Mouse (Mus musculus) kidney, embryonic 16.5 days (tissue): ENCODE measurements around the gene Nid2. TPM values are rescaled to one million over a fixed set of nuclear protein-coding genes. Genes with fewer than 3 reads are reported as not detected.
A peak's percentile ranks its signal among the peaks of the same experiment; 100 is the strongest.

Source experiments
- ATAC-seq: fragments of 200-750 bp; cut with Nextera tagmentation; 2 replicates; pipeline ENCODE4 v1.8.0; 2017; ENCODE audit warnings: moderate TSS enrichment; ENCODE audit not compliant: low FRiP score, low TSS enrichment
- H3K27ac ChIP-seq: fragments of 300-500 bp; sonication (generic); 2 replicates; pipeline ENCODE4 v1.5.1; 2014; ENCODE audit warnings: low read length
- H3K27me3 ChIP-seq: fragments of 300-500 bp; sonication (generic); 2 replicates; pipeline ENCODE4 v1.6.1; 2014; ENCODE audit warnings: low read length, control low read depth, mixed read lengths; ENCODE audit not compliant: insufficient read depth
- H3K36me3 ChIP-seq: fragments of 300-500 bp; sonication (generic); 2 replicates; pipeline ENCODE4 v1.6.1; 2014; ENCODE audit warnings: low read length, control low read depth, mixed read lengths; ENCODE audit not compliant: insufficient read depth
- H3K4me1 ChIP-seq: fragments of 300-500 bp; sonication (generic); 2 replicates; pipeline ENCODE4 v1.6.1; 2014; ENCODE audit warnings: low read length, control low read depth, mixed read lengths; ENCODE audit not compliant: insufficient read depth
- H3K4me2 ChIP-seq: fragments of 300-500 bp; sonication (generic); replicated peaks from 2 replicates; pipeline ENCODE4 v1.6.1; 2014; ENCODE audit warnings: low read depth, low read length
- H3K4me3 ChIP-seq: fragments of 300-500 bp; sonication (generic); 2 replicates; pipeline ENCODE4 v1.5.1; 2014; ENCODE audit warnings: mild to moderate bottlenecking, low read length
- H3K9ac ChIP-seq: fragments of 300-500 bp; sonication (generic); replicated peaks from 2 replicates; pipeline ENCODE4 v1.6.1; 2014; ENCODE audit warnings: low read length
- H3K9me3 ChIP-seq: fragments of 300-500 bp; sonication (generic); 2 replicates; pipeline ENCODE4 v1.6.1; 2016; ENCODE audit warnings: low read length, control low read depth
- WGBS: fragments of 180-500 bp; shearing (Covaris S2); extraction: QIAGEN DNeasy Blood & Tissue Kit; methylation state at CpG from one replicate; pipeline ENCODE4 v1.1.7; 2014; 5-methylcytosine and 5-hydroxymethylcytosine counted together
- polyA plus RNA-seq: library from polyadenylated mRNA; unstranded; fragments of >200 nt; fragmentation: Nextera tagmentation; extraction: Ambion mirVana; gene quantifications from 2 replicates; pipeline ENCODE4 v1.2.1, GENCODE M21; 2015

Gene Nid2
- polyA plus RNA-seq, 1 experiment from 2014 or later: 147 TPM

DNA sequence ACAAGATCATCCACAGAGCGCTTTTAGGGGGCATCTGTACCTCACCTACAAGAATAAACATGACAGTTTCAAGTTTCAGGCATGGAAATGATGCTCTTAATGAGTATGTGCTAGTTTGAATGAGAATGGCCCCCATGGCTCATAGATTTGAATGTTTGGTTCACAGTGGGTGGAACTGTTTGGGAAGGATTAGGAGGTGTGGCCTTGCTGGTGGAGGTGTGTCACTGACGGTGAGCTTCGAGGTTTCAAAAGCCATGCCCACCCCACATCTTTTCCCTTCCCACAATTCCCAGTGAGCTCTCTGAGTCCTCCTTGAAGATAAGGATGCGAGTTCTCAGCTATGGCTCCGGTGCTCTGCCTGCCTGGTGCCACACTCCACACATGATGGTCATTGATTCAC is 70.6 kb downstream of the Nid2 start:
- no peak for ATAC-seq
- peaks cover 9% of the 10 kb centered on the region for H3K4me1 ChIP-seq
- no peak overlapping the region for H3K4me2 ChIP-seq
- H3K36me3 ChIP-seq: peaks cover 28% of the 10 kb centered on the region
- H3K9me3 ChIP-seq: no peaks in the 10 kb centered on the region
- no peaks in the 10 kb centered on the region for H3K27me3 ChIP-seq
- no peak overlapping the region for H3K4me3 ChIP-seq
- H3K9ac ChIP-seq: no peak overlapping the region
- no peak overlapping the region for H3K27ac ChIP-seq
- 97% methylated on average over 5 of the region's 5 CpGs for WGBS

DNA sequence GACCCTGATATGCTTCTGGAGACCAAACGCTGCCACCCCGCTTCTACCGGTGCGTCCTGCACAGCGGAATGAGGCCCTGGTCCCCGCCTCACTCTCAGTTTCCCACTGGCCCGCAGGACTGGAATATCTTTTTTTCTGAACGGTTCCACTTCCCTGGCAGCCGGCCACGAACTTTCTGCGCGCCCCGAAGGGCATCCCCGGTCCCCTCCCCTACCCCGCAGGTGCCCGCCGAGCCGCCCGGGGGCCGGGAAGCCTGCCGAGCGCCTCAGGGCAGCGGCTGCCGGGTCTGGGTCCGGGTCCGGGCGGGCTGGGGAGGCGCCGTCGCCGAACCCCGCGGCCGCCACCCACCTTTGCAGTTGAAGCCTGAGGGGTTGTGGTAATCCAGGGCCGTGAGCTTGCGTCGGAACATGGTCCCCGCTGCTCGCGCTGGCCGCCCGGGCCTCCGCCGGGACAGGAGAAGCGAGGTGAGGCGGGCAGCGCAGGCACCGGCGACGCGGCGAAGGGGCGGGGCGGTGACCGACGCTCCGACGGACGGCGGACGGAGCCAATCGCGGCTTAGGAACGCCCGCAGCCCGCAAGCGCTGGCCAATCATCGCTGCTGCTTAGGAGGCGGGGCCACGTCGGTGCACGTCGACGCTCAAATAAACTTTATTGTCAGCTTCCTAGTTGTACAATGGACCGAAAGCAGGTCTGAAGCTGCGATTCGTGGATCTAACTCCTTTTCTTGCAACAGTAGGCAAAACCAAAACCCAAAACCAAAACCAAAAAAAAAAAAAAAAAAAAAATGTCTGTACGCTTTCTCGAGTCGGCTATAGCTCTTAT is 72.5 kb downstream of the Nid2 start, which contains the start of gene Rtraf:
Gene Rtraf (minus strand): TSS at position 504 of the 822 bp plus-strand sequence.
- peak within 1 kb of the TSS; percentile 88 for H3K4me2 ChIP-seq
- H3K9ac ChIP-seq: peak within 1 kb of the TSS; percentile 95
- peak within 1 kb of the TSS; percentile 99 for H3K4me3 ChIP-seq
- WGBS: under 1% methylated on average over 66 of the region's 80 CpGs
- no peaks in the 10 kb centered on the region for H3K27me3 ChIP-seq
- H3K27ac ChIP-seq: peak within 1 kb of the TSS; percentile 80
- peak; percentile 100 for ATAC-seq
- peaks cover 9% of the 10 kb centered on the region for H3K4me1 ChIP-seq
- H3K36me3 ChIP-seq: peaks cover 25% of the 10 kb centered on the region
- no peaks in the 10 kb centered on the region for H3K9me3 ChIP-seq

DNA sequence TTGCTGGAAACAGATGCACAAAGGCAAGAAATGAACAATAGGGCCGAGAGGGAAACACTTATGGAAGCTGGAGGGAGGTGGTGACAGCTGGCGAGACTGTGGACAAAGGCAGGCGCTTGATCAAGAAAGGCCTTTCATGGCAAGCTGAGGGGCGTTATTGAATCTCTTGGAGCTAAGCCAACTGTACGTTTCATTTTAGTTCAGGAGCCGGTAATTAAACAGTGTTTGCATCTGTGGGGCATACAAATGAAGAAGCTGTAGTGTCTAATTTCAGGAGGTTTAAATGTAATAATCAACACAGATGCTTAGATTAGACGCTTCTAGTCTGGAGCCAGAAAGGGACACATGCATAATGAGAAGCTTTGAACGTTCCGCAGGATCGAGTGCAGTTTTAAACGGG is 74.4 kb downstream of the Nid2 start:
- 74% methylated on average over 11 of the region's 11 CpGs for WGBS
- Histone ChIP-seq H3K9ac (no peak overlapping the region), H3K4me3 (no peak overlapping the region), H3K9me3 (no peaks in the 10 kb centered on the region), H3K27me3 (no peaks in the 10 kb centered on the region), H3K4me2 (no peak overlapping the region), H3K4me1 (peaks cover 9% of the 10 kb centered on the region), H3K36me3 (peaks cover 10% of the 10 kb centered on the region), H3K27ac (no peak overlapping the region)
- ATAC-seq: no peak

DNA sequence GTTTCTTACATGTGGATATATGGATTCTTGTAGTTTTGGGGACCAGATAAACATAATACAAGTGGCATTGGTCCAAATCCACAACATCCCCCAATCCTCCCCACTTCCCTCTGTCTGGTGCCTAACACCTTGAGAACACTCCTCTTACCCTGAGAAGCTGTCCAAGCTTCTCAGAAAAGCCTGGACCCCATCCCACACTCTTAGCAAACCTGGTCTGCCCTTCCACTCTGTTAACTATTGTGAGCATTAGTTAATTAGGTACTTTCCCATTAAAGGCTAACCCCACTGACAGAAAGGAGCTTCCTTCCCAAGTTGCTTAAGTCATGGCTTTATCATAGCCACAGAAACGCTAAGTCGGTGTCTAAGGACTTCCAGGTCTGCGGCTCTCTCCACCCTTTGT is 85.2 kb downstream of the Nid2 start:
- no peaks in the 10 kb centered on the region for H3K36me3 ChIP-seq
- no peak overlapping the region for H3K4me3 ChIP-seq
- H3K4me2 ChIP-seq: no peak overlapping the region
- peak; percentile 66; the same call in 1 of the 2 replicates for ATAC-seq
- no peak overlapping the region for H3K27ac ChIP-seq
- H3K9ac ChIP-seq: no peak overlapping the region
- WGBS: 77% methylated on average over 3 of the region's 3 CpGs
- H3K27me3 ChIP-seq: no peaks in the 10 kb centered on the region
- H3K9me3 ChIP-seq: no peaks in the 10 kb centered on the region
- H3K4me1 ChIP-seq: 0 out of 2 replicates have a peak, but pooled peaks cover 2% of the 10 kb centered on the region

DNA sequence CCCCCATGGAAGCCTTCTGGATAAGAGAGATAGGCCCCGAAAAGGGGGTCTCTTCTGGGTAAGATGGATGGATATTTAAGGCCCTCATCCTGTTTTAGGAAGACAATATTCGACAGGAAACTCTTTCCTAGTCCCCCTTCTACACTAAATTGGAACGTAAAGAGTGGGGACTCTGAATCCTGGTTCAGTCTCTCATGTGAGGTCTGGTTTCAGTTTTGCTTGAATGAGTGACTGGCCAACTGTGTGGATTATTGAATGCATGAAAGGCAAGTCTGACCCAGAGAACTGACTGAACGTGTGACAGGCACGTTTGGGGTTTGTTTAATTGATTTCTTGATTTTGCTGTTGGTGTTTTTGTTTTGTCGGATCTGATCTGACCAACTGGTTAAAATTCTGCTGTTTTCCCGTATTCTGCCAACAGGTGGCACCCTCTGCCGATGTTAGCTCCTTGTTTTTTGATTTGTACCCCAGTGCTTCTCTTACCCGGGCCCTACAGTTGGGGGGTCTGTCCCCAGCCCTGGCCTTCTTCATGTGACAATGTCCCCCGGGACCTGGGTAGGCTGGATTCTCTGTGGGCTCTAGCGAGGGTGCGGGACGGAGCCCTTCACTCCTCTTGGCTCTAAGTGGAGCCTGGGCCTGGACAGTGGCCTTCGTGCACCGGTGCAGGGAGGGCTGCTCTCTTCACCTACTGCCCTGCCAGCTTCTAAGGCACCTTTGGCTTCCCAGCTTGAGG is 88.7 kb downstream of the Nid2 start:
- peak overlapping the region; percentile 53 for H3K9ac ChIP-seq
- H3K4me3 ChIP-seq: peak overlapping the region; percentile 36
- no peaks in the 10 kb centered on the region for H3K36me3 ChIP-seq
- 24% methylated on average over 15 of the region's 15 CpGs for WGBS
- H3K9me3 ChIP-seq: no peaks in the 10 kb centered on the region
- no peaks in the 10 kb centered on the region for H3K27me3 ChIP-seq
- ATAC-seq: peak; percentile 73
- H3K4me2 ChIP-seq: peak overlapping the region; percentile 50
- 0 out of 2 replicates have a peak, but pooled peaks cover 2% of the 10 kb centered on the region for H3K4me1 ChIP-seq
- no peak overlapping the region for H3K27ac ChIP-seq

DNA sequence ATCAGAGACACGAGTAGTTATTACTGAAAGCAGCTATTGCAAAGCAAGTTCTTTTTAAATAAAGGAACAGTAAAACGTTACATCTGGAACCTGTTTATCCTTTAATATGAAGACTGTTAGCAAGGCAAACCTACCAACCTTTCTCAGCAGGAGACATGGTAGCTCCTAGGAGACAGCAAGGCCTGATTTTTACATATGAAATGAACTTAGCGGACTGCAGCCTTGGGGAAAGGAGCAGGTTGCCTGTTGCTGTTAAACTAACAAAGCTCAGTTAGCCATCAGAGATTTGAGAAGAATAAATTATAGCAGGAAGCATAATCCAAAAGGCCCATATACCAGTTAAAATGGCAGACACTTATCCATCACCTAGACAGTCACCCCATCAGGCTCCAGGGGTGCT is 102.4 kb downstream of the Nid2 start:
- H3K4me1 ChIP-seq: no peaks in the 10 kb centered on the region
- no peak for ATAC-seq
- peaks cover 3% of the 10 kb centered on the region; the same call in 1 of the 2 replicates for H3K9me3 ChIP-seq
- H3K36me3 ChIP-seq: no peaks in the 10 kb centered on the region
- WGBS: 58% methylated on average over 3 of the region's 3 CpGs
- H3K27me3 ChIP-seq: no peaks in the 10 kb centered on the region
- no peak overlapping the region for H3K4me3 ChIP-seq
- H3K27ac ChIP-seq: no peak overlapping the region
- no peak overlapping the region for H3K9ac ChIP-seq
- no peak overlapping the region for H3K4me2 ChIP-seq

DNA sequence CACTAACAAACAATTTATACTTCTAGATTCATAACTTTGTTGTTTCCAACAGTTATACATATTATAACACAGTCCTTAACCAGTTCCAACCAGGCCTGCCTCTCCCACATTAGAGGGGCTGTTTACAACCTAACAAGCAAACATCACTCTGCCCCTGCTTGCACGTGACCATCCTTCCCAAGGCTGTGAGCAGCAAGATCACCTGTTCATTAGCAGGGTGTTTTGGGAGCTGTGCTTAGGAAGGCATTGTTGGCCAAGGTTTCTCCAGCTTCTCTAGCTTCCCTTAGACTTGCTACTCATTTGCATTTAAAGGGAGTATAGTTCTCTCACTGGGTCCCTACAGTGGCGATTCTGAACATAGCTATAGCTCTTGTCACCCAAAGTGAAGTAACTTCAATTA is 107.2 kb downstream of the Nid2 start:
- no peak overlapping the region for H3K27ac ChIP-seq
- H3K36me3 ChIP-seq: no peaks in the 10 kb centered on the region
- peaks cover 2% of the 10 kb centered on the region; the same call in 1 of the 2 replicates for H3K4me1 ChIP-seq
- no peak overlapping the region for H3K4me3 ChIP-seq
- ATAC-seq: no peak
- 76% methylated on average over 2 of the region's 2 CpGs for whole genome bisulfite sequencing
- H3K9me3 ChIP-seq: peaks cover 3% of the 10 kb centered on the region; the same call in 1 of the 2 replicates
- no peaks in the 10 kb centered on the region for H3K27me3 ChIP-seq
- no peak overlapping the region for H3K9ac ChIP-seq
- H3K4me2 ChIP-seq: no peak overlapping the region

DNA sequence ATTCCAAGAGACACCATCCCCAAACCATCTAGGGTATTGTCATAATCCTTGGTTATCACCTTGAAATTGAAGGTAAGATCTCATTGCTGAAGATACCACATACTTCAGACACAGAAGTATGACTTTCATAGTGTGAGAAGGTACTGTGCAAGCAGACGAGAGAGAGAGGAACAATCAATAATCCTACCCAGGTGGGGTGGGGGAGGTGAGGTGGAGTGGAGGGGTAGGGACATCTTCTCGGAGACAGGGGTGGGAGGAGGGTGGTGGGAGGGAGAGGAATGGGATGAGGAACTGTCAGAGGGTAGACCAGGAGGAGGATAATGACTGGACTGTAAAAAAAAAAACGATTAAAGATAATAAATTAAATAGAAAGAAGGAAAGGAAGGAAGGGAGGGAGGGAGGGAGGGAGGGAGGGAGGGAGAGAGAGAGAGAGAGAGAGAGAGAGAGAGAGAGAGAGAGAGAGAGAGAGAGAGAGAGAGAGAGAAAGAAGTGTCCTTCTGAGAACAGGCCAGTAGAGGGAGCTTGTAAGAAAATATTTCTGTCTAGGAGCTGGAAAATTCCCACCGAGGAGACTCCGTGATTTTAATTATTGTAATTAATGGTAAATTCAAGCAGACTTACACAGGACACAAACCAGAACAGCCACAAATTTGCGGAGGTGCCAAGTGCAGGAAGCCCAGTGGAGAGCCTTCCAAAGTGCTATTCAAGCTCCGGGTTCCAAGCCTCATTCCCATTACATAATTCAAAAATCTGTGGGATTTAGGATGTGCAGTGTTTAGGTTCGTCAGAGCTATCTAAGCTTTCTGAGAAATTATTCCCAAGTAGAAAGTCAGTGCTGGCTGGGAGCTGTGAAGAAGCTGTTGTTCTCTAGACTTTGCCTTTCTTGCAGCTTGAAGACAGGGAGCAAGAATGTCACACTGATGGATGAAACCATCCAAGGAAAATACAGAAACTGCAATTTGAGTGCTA is 108.0 kb downstream of the Nid2 start:
- Histone ChIP-seq H3K27me3 (no peaks in the 10 kb centered on the region), H3K27ac (no peak overlapping the region), H3K9ac (no peak overlapping the region), H3K4me1 (peaks cover 2% of the 10 kb centered on the region; the same call in 1 of the 2 replicates), H3K9me3 (peaks cover 3% of the 10 kb centered on the region; the same call in 1 of the 2 replicates), H3K4me2 (peak overlapping the region; percentile 27; the same call in 1 of the 2 replicates), H3K4me3 (no peak overlapping the region), H3K36me3 (no peaks in the 10 kb centered on the region)
- no peak for ATAC-seq
- 44% methylated on average over 7 of the region's 8 CpGs for WGBS

DNA sequence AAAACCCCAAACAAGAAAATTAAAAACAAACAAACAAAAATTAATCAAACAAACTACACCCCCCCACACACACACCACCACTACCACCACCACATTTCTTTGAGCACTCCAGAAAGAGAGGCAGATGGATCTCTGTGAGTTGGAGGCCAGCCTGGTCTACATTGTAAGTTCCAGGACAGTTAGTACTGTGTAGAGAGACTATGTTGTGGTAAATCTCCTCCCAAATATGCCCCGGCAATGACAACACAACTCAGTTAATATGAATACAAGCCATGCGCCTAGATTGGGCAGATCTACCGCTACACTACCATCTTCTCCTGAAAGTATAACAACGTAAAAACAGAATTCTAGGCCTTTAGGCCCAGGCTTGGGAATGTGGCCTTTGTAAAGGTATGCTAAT is 109.2 kb downstream of the Nid2 start:
- Histone ChIP-seq H3K9me3 (peaks cover 3% of the 10 kb centered on the region; the same call in 1 of the 2 replicates), H3K27me3 (no peaks in the 10 kb centered on the region), H3K4me3 (no peak overlapping the region), H3K9ac (no peak overlapping the region), H3K4me1 (peaks cover 2% of the 10 kb centered on the region; the same call in 1 of the 2 replicates), H3K27ac (no peak overlapping the region), H3K4me2 (no peak overlapping the region), H3K36me3 (no peaks in the 10 kb centered on the region)
- WGBS: 94% methylated on average over 4 of the region's 4 CpGs
- no peak for ATAC-seq
